Mouse (Mus musculus): ENCODE results near the gene Armc9. TPM values are rescaled to one million over a fixed set of nuclear protein-coding genes. Genes with fewer than 3 reads are reported as not detected.
A peak's percentile ranks its signal among the peaks of the same experiment; 100 is the strongest.

Armc9 gene
- total RNA-seq (2015), result 2.1 and 2.8 TPM in 2 replicates
- 2.1 and 4.5 TPM in 2 replicates for total RNA-seq (2017)

DNA sequence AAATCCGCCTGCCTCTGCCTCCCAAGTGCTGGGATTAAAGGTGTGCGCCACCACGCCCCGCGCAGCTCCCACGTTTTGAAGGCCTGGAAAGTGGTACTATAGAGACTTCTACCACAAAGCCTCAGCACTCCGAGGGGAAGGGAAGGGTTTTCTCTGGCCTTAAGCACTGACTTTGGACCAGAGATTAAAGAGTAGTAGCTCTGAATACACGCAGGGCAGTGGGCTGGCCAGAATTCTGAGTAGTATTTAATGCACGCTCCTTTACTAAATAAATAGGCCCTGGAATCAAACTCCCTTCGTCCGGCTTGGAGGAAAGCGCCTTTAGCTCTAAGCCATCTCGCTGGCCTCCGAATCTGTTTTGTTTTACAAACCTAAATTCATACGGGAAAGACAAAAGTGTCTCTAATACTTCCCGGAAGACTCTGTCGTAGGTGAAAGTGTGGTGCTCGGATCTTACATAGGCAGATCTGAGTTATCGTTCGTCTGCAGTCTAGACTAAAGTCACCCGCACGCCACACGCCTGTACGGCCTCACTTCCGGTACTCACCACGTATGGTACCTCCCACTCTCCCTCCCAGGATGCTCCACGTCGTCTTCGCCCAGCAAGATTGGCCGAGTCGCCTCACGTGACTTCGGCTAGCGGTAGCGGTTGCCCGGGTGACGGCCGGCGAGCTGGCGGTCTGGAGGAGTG, at the start of gene Armc9:
Armc9 (plus strand) TSS at position 648 of the 691 bp plus-strand sequence.
- ATAC-seq (ENCODE audit: poor library complexity, severe bottlenecking), result peak; percentile 100

GRCm38 (mm10) chr1:86105054-86105453, 49.5 kb upstream of the Armc9 start:
- ATAC-seq (ENCODE audit: poor library complexity, severe bottlenecking), result no peak

DNA sequence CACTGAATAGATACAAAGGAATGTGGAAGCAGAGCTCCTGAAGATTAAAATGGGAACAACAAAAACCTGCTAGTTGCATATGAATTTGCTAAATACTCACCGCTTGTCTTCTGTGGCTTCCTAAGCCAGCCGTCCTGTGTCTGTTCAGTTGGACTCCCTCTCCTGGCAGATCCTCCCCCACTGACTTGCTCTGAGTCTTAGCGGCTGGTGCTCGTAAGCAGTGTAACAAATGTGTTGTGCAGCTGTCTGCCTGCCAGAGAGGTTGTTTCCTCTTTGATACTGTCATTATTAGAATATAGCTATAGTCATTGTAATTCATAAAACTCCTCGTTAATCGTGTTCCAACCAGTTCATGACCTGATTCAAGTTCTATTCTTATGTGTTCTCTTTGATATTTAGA, 42.8 kb upstream of the Armc9 start, which contains the start of gene Htr2b:
Htr2b (minus strand) TSS at position 192 of the 400 bp plus-strand sequence.
- no peak for ATAC-seq (ENCODE audit: poor library complexity, severe bottlenecking)

GRCm38 (mm10) chr1:86114141-86114540, 40.4 kb upstream of the Armc9 start:
- no peak for ATAC-seq (ENCODE audit: poor library complexity, severe bottlenecking)

- no peak for ATAC-seq (ENCODE audit: poor library complexity, severe bottlenecking)
Observed at GRCm38 (mm10) chr1:86119549-86119948, 35.0 kb upstream of the Armc9 start.

GRCm38 (mm10) chr1:86126036-86126435, 28.5 kb upstream of the Armc9 start:
- no peak for ATAC-seq (ENCODE audit: poor library complexity, severe bottlenecking)

GRCm38 (mm10) chr1:86133337-86133736, 21.2 kb upstream of the Armc9 start, which contains the start of gene Gm21972:
Gene Gm21972, plus strand, starts transcription at chr1:86133637.
- no peak for ATAC-seq (ENCODE audit: poor library complexity, severe bottlenecking)

- no peak for ATAC-seq (ENCODE audit: poor library complexity, severe bottlenecking)
Observed at GRCm38 (mm10) chr1:86135315-86135714, 19.3 kb upstream of the Armc9 start.

DNA sequence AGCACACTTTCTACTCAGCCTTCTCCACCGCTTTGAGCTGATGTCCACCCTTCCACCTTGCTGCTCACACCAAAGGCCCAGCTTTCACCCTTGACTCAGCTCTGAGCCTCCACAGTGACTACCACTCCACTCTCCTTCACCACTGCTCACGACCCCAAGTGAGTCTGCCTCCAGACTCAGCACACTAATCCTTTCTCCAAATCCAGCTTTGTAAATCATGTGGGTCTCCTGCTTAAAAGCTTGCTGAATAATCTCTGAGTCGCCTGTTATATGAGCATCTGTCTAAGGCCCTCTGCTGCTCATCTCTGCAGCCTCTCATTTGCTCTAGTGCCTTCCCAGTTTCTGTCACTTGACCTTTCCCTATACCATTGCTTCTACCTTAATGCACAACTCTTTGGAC, 13.5 kb upstream of the Armc9 start:
- ATAC-seq (ENCODE audit: poor library complexity, severe bottlenecking), result no peak

- no peak for ATAC-seq (ENCODE audit: poor library complexity, severe bottlenecking)
Observed at GRCm38 (mm10) chr1:86143165-86143564, 11.4 kb upstream of the Armc9 start.

- peak; percentile 71 for ATAC-seq (ENCODE audit: poor library complexity, severe bottlenecking)
Observed at GRCm38 (mm10) chr1:86144001-86144944, 10.3 kb upstream of the Armc9 start.

DNA sequence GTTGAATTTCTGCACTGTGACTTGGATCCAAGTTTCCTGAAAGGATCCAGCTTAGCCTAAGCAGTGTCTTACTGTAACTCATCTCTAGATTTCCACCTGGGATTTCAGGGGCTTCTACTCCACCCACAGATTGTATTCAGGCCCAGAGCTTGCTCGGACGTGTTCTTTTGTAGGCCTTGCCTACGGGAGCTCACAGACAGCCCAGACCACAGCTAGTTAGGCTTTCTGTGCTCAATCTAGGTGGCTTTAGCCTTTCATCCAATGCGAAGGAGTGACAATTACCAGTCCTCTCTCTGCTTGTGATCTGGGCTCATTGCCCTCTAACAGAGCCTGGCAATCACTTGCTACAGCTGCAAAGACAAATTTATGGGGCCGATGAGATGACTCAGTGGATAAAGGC, 8.3 kb upstream of the Armc9 start:
- ATAC-seq (ENCODE audit: poor library complexity, severe bottlenecking), result no peak

DNA sequence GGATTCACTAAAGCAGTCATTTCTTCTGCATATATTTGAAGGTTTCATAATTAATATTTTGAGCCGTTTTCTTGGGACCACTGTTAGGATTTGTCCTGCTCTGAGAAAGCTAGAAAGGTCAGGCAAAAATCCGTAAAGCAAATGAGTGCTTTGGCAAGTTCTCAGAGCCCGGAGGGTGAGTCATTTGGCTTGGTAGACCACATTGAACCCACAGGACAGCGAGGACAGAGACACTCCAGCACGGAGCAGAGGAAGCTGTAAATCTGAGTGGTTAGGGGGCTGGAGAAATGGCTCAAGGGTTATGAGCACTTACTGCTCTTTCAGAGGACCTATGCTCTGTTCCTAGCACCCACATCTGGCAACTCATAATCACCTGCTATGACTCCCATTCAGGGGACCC, 7.0 kb upstream of the Armc9 start:
- no peak for ATAC-seq (ENCODE audit: poor library complexity, severe bottlenecking)

DNA sequence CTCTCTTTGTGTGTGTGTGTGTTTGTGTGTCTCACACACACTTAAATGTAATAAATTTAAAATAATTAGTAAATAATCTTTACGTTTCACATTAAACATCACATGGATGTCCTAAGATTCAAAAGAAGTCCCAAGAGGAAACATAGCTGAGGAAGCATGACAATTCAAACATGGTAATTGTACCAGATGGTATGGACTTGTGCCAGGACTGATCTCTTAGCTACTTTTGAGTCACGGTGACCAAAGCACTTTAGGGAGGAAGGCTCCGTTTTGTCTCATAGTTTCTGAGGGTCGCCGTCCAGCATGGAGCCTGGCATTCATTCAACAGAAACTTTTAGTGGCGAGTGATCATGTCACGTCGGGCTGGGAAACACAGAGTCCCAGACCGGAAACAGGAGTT, 6.4 kb upstream of the Armc9 start:
- ATAC-seq (ENCODE audit: poor library complexity, severe bottlenecking), result no peak

DNA sequence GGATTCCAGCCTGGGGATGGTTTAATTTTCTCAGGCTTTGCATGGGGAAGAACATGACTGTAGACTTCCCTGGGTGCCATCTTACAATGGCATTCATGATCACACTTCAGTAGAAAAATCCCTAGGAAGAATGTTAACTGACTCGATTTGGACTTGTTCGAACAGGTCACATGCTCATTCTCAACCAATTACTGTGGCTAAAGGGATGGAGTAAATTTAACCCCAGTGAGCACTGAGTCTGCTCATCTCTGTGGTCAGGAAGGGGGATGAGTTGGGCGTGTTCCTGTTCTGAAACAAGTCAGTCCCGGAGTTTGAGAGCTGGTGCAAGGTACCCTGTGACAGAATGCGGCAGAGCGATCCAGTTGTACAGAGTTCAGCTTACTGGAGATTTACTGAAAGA, 3.7 kb upstream of the Armc9 start:
- ATAC-seq (ENCODE audit: poor library complexity, severe bottlenecking), result no peak

DNA sequence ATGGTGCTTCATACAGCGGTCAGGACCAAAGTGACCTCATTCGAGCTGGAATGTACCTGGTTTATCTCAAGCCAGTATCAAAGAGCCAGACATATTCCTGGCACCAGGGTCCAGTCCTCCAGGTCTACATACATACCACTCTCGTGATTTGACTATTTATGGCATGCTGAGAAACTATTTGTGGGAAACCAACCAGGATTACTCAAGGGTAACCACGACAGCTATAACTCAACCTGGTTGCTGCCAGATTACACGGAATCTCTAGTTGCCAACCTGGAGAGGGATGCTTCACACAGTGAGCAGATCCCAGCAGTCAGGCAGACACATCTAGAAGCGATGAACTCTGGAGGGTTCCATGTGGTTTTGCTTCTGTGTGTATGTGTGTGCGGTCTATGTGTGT, 3.2 kb upstream of the Armc9 start:
- no peak for ATAC-seq (ENCODE audit: poor library complexity, severe bottlenecking)

DNA sequence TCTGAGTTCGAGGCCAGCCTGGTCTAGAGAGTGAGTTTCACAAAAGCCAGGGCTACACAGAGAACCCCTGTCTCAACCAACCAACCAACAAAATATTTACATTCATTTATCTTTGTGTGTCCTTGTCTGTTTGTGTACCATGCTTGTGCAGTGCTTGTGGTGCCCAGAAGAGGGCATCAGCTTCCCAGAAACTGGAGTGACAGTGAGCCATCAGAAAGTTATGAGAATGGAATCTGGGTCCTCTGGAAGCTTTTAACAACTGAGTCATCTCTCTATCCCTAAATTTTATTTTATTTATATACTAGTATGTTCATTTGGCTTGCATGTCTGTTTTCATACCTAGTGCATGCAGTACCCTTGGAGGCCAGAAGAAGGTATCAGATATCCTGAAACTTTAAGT, 2.0 kb upstream of the Armc9 start:
- no peak for ATAC-seq (ENCODE audit: poor library complexity, severe bottlenecking)

- no peak for ATAC-seq (ENCODE audit: poor library complexity, severe bottlenecking)
Observed at GRCm38 (mm10) chr1:86154824-86155164, 214 bp downstream of the Armc9 start.

DNA sequence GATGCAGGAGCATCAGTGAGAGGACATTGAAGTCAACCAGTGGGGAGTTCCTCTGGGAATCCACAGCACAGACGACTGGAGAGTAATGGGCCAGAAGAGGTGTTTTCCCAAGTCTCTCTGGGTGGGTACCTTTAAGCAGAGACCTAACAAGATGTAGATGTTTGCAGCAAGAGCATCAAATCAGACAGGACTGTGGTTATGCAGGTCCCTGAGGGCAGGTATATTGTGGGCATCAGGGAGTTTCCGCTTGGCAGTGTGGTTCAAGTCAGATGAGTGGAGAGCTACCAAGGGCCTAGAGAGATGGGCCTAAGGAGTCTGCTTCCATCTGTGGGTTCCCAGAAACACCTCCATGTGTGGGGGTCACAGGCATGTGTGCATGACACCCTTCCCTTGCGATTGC, 1.5 kb downstream of the Armc9 start:
- no peak for ATAC-seq (ENCODE audit: poor library complexity, severe bottlenecking)

DNA sequence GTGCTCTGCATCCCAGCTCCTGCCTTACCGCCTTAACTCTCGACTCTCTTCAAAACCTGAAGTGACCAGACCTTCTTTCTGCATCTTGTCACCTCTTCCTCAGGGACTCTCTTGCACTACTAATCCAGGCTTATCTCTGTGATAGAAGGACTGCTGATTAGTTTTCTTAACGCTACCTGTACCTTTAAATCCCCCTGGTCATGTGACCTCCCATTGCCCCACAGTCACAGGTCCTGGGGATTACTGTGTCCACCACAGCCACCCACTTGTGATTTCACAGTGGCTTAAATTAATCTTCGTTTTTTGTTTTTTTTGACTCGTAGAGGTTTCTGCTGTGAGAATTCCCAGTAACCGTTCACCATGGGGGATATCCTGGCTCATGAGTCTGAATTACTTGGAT, 2.0 kb downstream of the Armc9 start:
- no peak for ATAC-seq (ENCODE audit: poor library complexity, severe bottlenecking)

- ATAC-seq (ENCODE audit: poor library complexity, severe bottlenecking), result no peak
Observed at GRCm38 (mm10) chr1:86160059-86160458, 5.5 kb downstream of the Armc9 start.

DNA sequence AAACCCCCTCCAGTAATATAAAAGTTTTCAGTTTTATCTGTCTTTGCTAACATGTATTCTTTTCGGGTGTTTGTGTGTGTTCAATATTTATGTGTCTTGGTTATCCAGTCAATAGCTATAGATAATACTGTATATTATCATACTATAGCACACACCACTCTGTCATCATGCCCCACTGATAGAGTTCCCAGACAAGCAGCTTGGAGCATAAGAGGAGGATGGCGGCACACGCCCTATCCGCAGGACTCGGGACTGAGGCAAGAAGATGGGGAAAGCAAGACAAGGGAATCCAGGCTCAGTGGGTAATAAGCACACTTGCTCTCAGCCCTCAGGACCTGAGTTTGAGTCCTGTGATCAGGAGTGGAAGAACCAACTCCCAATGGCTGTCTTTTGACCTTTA, 5.9 kb downstream of the Armc9 start:
- ATAC-seq (ENCODE audit: poor library complexity, severe bottlenecking), result no peak

Measured in megakaryocyte, adult 5-6 weeks (primary cell).